Mouse (Mus musculus): ENCODE data around the gene Socs4. TPM values are rescaled to one million over a fixed set of nuclear protein-coding genes. Genes with fewer than 3 reads are reported as not detected.
A peak's percentile ranks its signal among the peaks of the same experiment; 100 is the strongest.

Gene Socs4
- total RNA-seq, 1 experiment, result 6.7 TPM

GRCm38 (mm10) chr14:47334819-47335218 lies 58.1 kb downstream of the Socs4 start:
- no peak for TF ChIP-seq CHD2 (IDR thresholded peaks at IDR 0.05; ENCODE audit: low read depth, low read length)
- TF ChIP-seq ZC3H11A (IDR thresholded peaks at IDR 0.05; ENCODE audit: borderline replicate concordance, low read depth, low read length), result peak; percentile 60; the same call in 1 of the 2 replicates
- peak; percentile 50 for DNase-seq (ENCODE audit: low read depth, low spot score)
- in situ Hi-C loops (cut with MboI; ENCODE audit: low sequenced_read_pairs in 2 of 2, unreplicated experiment in 2 of 2), result loop anchor here in 1 of 2 experiments (10.0 kb wide), 1 partner anchor 60 kb away; no protein-coding TSS in a partner anchor
- Histone ChIP-seq H3K4me3 (ENCODE audit: insufficient read depth in 1 of 2, low read depth in 1 of 2, low read length in 2 of 2, poor library complexity in 1 of 2, severe bottlenecking in 1 of 2) (no peak overlapping the region), H3K9ac (ENCODE audit: insufficient read depth, low read depth, low read length, poor library complexity, severe bottlenecking) (no peak overlapping the region), H3K27ac (ENCODE audit: insufficient read depth, low read depth, low read length, poor library complexity, severe bottlenecking) (no peak overlapping the region), H3K9me3 (ENCODE audit: control insufficient read depth, insufficient read depth, low read depth, low read length) (no peaks in the 10 kb centered on the region), H3K36me3 (ENCODE audit: control insufficient read depth, insufficient read depth, low read length, poor library complexity, severe bottlenecking) (no peaks in the 10 kb centered on the region), H3K4me1 (ENCODE audit: control insufficient read depth in 2 of 2, insufficient read depth in 2 of 2, low read length in 2 of 2, poor library complexity in 1 of 2) (peaks cover 0 to 3% of the 10 kb centered on the region in 2 experiments; a peak in 1 of 4 replicates)

- TF ChIP-seq ZC3H11A (IDR thresholded peaks at IDR 0.05; ENCODE audit: borderline replicate concordance, low read depth, low read length) (no peak), CHD2 (IDR thresholded peaks at IDR 0.05; ENCODE audit: low read depth, low read length) (no peak), MAFK (IDR thresholded peaks at IDR 0.05; ENCODE audit: insufficient read depth, low read depth, low read length) (no peak), ZNF384 (IDR thresholded peaks at IDR 0.05; ENCODE audit: low read depth, low read length) (no peak), HCFC1 (IDR thresholded peaks at IDR 0.05; ENCODE audit: borderline replicate concordance, insufficient read depth, low read length) (no peak)
- Histone ChIP-seq H3K9ac (ENCODE audit: insufficient read depth, low read depth, low read length, poor library complexity, severe bottlenecking) (no peak overlapping the region), H3K9me3 (ENCODE audit: control insufficient read depth, insufficient read depth, low read depth, low read length) (no peaks in the 10 kb centered on the region), H3K4me1 (ENCODE audit: control insufficient read depth in 2 of 2, insufficient read depth in 2 of 2, low read length in 2 of 2, poor library complexity in 1 of 2) (peaks cover 0 to 3% of the 10 kb centered on the region in 2 experiments; a peak in 1 of 4 replicates), H3K4me3 (ENCODE audit: insufficient read depth in 1 of 2, low read depth in 1 of 2, low read length in 2 of 2, poor library complexity in 1 of 2, severe bottlenecking in 1 of 2) (no peak overlapping the region), H3K27ac (ENCODE audit: insufficient read depth, low read depth, low read length, poor library complexity, severe bottlenecking) (no peak overlapping the region), H3K36me3 (ENCODE audit: control insufficient read depth, insufficient read depth, low read length, poor library complexity, severe bottlenecking) (no peaks in the 10 kb centered on the region)
- no peak for DNase-seq (ENCODE audit: low read depth, low spot score)
- in situ Hi-C loops (cut with MboI; ENCODE audit: low sequenced_read_pairs in 2 of 2, unreplicated experiment in 2 of 2), result loop anchor here in 1 of 2 experiments (10.0 kb wide), 1 partner anchor 60 kb away; no protein-coding TSS in a partner anchor
These were observed 58.6 kb downstream of the Socs4 start for GRCm38 (mm10) chr14:47335300-47335699.

GRCm38 (mm10) chr14:47340231-47340925 lies 63.6 kb downstream of the Socs4 start:
- H3K36me3 ChIP-seq (ENCODE audit: control insufficient read depth, insufficient read depth, low read length, poor library complexity, severe bottlenecking), result no peaks in the 10 kb centered on the region
- no peak overlapping the region for H3K27ac ChIP-seq (ENCODE audit: insufficient read depth, low read depth, low read length, poor library complexity, severe bottlenecking)
- no peak overlapping the region for H3K9ac ChIP-seq (ENCODE audit: insufficient read depth, low read depth, low read length, poor library complexity, severe bottlenecking)
- H3K4me1 ChIP-seq (ENCODE audit: control insufficient read depth in 2 of 2, insufficient read depth in 2 of 2, low read length in 2 of 2, poor library complexity in 1 of 2), result peaks cover 0 to 3% of the 10 kb centered on the region in 2 experiments; a peak in 1 of 4 replicates
- TF ChIP-seq CHD2 (IDR thresholded peaks at IDR 0.05; ENCODE audit: low read depth, low read length) (no peak), HCFC1 (IDR thresholded peaks at IDR 0.05; ENCODE audit: borderline replicate concordance, insufficient read depth, low read length) (no peak), MAFK (IDR thresholded peaks at IDR 0.05; ENCODE audit: insufficient read depth, low read depth, low read length) (no peak), ZC3H11A (IDR thresholded peaks at IDR 0.05; ENCODE audit: borderline replicate concordance, low read depth, low read length) (no peak)
- in situ Hi-C loops (cut with MboI; ENCODE audit: low sequenced_read_pairs in 2 of 2, unreplicated experiment in 2 of 2), result no loop called here
- H3K4me3 ChIP-seq (ENCODE audit: insufficient read depth in 1 of 2, low read depth in 1 of 2, low read length in 2 of 2, poor library complexity in 1 of 2, severe bottlenecking in 1 of 2), result no peak overlapping the region
- no peaks in the 10 kb centered on the region for H3K9me3 ChIP-seq (ENCODE audit: control insufficient read depth, insufficient read depth, low read depth, low read length)
- DNase-seq (ENCODE audit: low read depth, low spot score), result no peak

GRCm38 (mm10) chr14:47341811-47342291 lies 65.1 kb downstream of the Socs4 start:
- in situ Hi-C loops (cut with MboI; ENCODE audit: low sequenced_read_pairs in 2 of 2, unreplicated experiment in 2 of 2), result no loop called here
- DNase-seq (ENCODE audit: low read depth, low spot score), result no peak
- Histone ChIP-seq H3K36me3 (ENCODE audit: control insufficient read depth, insufficient read depth, low read length, poor library complexity, severe bottlenecking) (no peaks in the 10 kb centered on the region), H3K9ac (ENCODE audit: insufficient read depth, low read depth, low read length, poor library complexity, severe bottlenecking) (no peak overlapping the region), H3K9me3 (ENCODE audit: control insufficient read depth, insufficient read depth, low read depth, low read length) (no peaks in the 10 kb centered on the region), H3K4me1 (ENCODE audit: control insufficient read depth in 2 of 2, insufficient read depth in 2 of 2, low read length in 2 of 2, poor library complexity in 1 of 2) (no peaks in the 10 kb centered on the region; a peak in 1 of 4 replicates), H3K4me3 (ENCODE audit: insufficient read depth in 1 of 2, low read depth in 1 of 2, low read length in 2 of 2, poor library complexity in 1 of 2, severe bottlenecking in 1 of 2) (no peak overlapping the region), H3K27ac (ENCODE audit: insufficient read depth, low read depth, low read length, poor library complexity, severe bottlenecking) (no peak overlapping the region)
- TF ChIP-seq CHD2 (IDR thresholded peaks at IDR 0.05; ENCODE audit: low read depth, low read length), result no peak
- TF ChIP-seq ZC3H11A (IDR thresholded peaks at IDR 0.05; ENCODE audit: borderline replicate concordance, low read depth, low read length), result no peak
- no peak for TF ChIP-seq MAFK (IDR thresholded peaks at IDR 0.05; ENCODE audit: insufficient read depth, low read depth, low read length)
- TF ChIP-seq HCFC1 (IDR thresholded peaks at IDR 0.05; ENCODE audit: borderline replicate concordance, insufficient read depth, low read length), result no peak
- no peak for TF ChIP-seq ZNF384 (IDR thresholded peaks at IDR 0.05; ENCODE audit: low read depth, low read length)

Other genes with a start within 250 kb of the Socs4 start
- 0.76 and 1.8 TPM in 2 replicates for gene Gch1, start 87.5 kb upstream of the Socs4 start, total RNA-seq (2012; rRNA removed)
- gene Wdhd1, start 74 bp upstream of the Socs4 start, total RNA-seq (2012; rRNA removed), result 22.0 and 31.0 TPM in 2 replicates
- 57.1 and 89.1 TPM in 2 replicates for gene Mapk1ip1l, start 21.3 kb downstream of the Socs4 start, total RNA-seq (2012; rRNA removed)
- 36.9 TPM in 2 replicates for gene Lgals3, start 90.8 kb downstream of the Socs4 start, total RNA-seq (2012; rRNA removed)
- 46.8 and 68.2 TPM in 2 replicates for gene Dlgap5, start 141.5 kb downstream of the Socs4 start, total RNA-seq (2012; rRNA removed)
- gene Fbxo34, start 173.5 kb downstream of the Socs4 start, total RNA-seq (2012; rRNA removed), result 17.0 and 36.8 TPM in 2 replicates

All from ES-E14 (cell line).